Mouse (Mus musculus) megakaryocyte progenitor cell, adult 5-6 weeks (primary cell): ENCODE data around the gene Alox12b. TPM values are rescaled to one million over a fixed set of nuclear protein-coding genes. Genes with fewer than 3 reads are reported as not detected.

Experiments
- ATAC-seq: replicated peaks from 2 replicates; pipeline ENCODE4 v1.8.0; 2016; ENCODE audit warnings: mild to moderate bottlenecking, moderate TSS enrichment, inconsistent platforms; ENCODE audit not compliant: poor library complexity
- total RNA-seq, 2 experiments: library from RNA; stranded (forward) in 1 of 2; stranded (reverse) in 1 of 2; fragments of 157-497, 149-512 nt in 1 of 2; fragments of 200-1000 nt in 1 of 2; gene quantifications; 2 replicates each; pipeline versions ENCODE4 v1.2.3 to v1.2.4; 2015 to 2017

Gene Alox12b
- total RNA-seq, 2 experiments from 2014 or later: not detected

DNA sequence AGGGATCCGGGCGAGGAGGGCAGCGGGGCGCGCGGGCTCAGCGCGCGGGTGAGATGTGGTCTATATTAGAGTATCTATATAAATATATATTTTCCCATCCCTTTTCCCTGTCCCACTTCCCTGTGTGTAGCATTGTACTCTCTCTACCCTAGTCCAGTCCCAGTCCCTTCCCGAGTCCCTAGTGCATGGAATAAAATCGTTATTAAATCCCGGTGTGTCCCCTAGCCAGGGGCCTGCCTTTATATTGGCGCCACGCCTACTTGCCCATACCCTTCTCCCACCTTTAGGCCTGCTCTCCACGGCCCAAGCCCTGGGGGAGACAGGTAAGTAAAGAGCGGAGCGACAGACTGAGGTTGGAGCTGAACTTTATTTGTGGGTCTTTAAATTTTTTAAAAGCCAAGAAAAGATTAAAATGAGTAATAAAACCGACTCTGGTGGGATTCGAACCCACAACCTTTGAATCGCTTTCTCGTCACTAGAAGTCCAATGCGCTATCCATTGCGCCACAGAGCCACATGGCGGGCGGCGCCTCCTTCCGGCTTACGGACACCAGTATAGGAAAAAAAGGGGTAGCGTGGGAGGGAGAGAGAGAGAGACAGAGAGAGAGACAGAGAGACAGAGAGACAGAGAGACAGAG lies 33.6 kb upstream of the Alox12b start:
- peak; percentile 26 for ATAC-seq

DNA sequence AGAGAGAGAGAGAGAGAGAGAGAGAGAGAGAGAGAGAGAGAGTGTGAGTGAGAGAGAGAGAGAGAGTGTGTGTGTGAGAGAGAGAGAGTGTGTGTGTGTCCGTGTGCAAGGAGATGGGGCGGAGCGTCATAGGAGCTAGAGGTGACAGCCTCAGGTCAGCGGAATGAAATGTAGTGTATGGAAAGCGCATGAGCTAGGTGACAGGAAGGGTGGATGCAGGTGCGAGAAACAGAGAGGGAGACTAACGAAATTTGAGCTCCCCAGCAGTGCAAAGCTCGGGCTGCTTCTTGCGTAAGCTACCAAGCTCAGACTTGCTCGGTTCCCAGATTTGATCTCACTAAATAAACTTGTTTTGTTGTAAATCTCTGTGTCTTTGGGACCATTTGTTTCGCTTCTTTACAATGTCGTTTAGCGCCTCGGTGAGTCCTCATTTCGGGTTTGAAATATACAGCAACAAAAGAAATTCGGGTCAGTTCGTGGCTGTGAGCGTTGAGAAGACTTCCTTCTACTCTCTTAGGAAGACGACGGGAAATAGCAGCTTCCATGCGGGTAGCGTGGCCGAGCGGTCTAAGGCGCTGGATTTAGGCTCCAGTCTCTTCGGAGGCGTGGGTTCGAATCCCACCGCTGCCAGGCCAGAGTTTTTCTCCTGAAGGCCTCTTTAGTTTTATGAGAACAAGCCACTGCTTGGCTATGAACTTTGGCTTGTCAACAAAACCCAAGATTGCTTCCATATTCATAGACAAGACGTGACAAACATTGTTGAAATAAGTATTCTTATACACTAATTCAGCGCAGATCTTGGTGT lies 32.9 kb upstream of the Alox12b start:
- peak; percentile 44 for ATAC-seq

DNA sequence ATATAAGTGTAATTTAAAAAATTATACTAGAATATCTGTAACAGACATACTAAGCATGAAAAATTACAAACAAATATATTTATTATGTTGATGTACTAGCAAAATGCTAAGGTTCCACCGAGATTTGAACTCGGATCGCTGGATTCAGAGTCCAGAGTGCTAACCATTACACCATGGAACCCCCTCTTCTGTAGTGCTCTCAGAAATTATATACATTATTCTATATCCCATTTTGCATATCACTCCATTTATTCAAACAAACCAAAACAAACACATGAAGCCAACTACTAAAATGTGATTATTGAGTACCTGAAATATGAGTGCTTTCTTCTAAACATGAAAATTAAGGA lies 32.3 kb upstream of the Alox12b start:
- peak; percentile 4 for ATAC-seq

DNA sequence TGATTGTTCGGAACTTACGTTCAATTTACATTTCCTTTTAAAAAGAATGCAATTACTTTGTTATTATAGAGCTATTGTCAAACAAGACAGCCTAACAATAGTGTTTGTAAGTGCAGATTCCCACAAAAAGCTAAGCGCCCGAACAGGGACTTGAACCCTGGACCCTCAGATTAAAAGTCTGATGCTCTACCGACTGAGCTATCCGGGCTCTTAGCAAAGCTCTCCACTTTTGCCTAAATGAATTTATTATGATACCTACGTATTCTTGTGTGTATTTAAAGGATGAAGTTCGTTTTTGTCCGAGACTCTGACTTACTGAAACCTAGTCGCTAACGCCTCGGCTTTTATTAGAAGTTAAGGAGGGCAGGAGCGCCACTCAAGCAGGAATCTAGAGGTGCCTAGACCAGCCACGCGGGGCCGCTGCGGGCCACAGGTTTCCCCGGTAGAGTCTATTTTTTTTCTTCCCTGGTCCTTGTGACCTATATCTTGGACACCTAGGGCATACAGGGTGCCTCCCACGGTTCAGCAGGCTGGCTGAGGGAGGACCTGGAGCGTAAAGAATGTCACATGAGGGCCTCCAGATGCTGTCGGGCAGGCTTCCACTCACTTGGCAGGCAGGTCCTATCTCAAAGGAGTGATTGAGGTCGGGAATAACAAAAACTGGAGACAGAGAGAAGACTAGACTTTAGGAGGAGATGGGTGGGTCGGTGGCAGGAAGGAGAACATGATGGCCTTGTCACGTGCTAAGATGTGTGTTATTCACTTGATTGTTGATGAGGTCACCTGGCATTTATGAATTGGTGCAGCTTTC lies 31.5 kb upstream of the Alox12b start:
- ATAC-seq: peak; percentile 40

DNA sequence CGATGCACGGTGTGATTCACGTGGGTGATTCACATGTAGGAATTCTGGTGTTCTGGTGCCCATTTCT lies 31.1 kb upstream of the Alox12b start, which contains the start of gene Aloxe3:
TSS of gene Aloxe3 (plus strand) at position 45 of the 67 bp plus-strand sequence.
- no peak for ATAC-seq

DNA sequence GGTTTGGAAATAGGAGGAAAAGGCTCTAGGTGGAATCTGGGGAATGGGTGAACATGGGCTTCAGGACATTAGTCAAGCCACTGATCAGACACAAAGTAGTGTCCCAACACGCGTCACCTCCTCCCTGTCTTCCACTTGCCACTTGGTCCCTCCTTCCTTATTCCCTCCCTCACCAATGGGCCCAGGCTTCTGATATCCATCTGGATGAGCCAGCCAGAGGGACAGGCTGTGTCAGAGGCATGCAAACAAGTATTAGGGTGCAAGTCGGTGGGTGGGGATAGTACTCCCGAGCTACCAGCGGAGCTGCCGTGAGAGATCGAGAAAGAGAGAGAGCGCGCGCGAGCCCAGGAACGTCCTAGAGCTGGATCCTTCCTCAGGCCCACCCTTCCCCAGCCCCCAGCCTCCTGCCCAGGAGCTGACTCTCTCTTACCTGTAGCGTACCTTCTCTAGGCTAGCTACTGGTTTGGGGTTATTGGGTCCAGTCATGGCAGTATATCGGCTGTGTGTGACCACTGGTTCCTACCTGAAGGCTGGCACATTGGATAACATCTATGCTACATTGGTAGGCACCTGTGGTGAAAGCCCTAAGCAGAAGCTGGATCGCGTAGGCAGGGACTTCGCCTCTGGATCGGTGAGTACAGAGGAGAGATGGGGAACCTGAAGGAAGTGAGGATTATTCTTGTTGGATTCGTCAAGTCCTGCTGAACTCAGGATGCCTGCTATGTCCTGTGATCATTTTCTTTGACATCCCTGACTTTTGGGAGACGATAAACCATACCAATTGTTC lies 30.7 kb upstream of the Alox12b start:
- ATAC-seq: no peak

DNA sequence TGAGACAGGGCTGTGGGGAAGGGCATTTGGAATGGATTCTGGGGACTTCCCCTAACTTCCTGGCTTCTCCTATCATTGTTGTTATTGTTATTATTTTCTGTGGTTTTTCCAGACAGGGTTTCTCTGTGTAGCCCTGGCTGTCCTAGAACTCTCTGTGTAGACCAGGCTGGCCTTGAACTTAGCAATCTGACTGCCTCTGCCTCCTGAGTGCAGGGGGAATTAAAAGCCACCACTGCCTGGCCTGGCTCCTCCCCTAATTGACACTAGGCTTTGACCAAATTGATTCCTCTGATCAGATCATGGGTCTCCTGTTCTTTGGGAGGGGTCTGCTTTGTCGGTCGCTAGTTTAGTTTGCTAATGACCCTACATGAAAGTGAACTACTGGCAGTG lies 30.1 kb upstream of the Alox12b start:
- no peak for ATAC-seq

DNA sequence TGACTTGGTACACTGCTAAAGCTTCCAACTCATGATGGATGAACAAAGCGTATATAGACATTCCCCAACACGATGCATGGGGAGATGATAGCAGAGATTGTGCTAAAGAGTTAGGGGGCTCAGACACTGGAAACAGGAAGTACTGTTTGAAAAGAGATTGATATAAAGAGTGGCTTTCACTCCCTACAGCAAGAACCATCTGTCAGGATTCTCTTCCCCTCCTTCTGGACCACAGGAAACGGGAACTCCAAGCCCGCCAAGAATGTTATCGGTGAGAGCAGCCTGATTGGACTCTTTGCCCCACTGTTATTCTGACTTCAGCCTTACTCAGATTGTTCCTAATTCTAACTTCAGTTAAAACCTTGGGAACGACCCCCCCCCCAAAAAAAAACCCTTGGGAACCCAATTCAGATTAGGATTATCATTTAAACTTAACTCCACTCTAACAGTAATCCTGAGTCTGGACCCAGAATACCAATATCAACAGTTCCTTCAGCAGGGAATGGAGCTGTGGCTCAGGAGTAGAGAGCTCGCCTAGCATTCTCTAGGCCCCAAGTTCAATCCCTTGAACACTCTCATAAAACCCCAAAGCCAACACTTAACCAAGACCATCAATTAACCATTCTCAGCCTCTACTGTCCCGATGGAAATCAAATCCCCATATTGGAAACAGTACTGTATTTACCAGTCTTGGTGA lies 28.2 kb upstream of the Alox12b start:
- no peak for ATAC-seq

DNA sequence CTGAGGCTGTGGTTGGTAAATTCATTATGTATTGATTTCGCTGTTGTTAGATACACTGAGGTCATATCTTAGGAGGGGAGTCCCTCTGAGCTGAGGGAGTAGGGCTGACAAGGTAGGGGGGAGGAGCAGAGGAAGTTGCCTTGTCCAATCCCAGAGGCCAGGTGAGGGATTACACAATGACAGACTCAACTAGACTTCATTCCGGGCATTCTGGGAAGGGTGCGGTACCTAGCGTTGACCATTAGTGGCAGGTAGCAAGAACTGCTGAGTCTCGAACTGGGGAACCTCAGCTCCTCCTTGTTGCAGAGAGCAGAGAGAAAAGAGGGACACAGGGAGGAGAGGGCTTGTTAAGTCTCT lies 23.2 kb upstream of the Alox12b start:
- ATAC-seq: peak; percentile 6; the same call in 1 of the 2 replicates

DNA sequence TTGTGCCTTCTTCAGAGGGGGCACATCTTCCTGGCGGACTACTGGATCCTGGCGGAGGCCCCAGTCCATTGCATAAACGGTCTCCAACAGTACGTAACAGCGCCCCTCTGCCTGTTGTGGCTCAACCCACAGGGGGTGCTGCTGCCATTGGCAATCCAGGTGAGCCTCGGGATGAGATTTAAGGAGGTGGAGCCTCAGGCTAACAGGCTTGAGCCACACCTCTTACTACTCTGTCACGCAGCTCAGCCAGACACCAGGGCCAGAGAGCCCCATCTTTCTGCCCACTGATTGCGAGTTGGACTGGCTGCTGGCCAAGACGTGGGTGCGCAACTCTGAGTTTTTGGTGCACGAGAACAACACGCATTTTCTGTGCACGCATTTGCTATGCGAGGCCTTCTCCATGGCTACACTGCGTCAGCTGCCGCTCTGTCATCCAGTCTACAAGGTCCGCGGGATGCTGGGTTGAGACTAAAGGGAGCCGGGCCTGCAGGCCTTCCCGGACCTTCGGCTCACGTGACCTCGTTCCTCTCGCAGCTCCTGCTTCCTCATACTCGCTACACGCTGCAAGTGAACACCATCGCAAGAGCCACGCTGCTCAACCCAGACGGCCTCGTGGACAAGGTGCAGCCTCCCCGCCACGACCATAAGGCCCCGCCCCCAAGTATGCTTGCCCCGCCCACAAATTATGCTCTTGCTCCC lies 22.7 kb upstream of the Alox12b start:
- ATAC-seq: peak; percentile 87

DNA sequence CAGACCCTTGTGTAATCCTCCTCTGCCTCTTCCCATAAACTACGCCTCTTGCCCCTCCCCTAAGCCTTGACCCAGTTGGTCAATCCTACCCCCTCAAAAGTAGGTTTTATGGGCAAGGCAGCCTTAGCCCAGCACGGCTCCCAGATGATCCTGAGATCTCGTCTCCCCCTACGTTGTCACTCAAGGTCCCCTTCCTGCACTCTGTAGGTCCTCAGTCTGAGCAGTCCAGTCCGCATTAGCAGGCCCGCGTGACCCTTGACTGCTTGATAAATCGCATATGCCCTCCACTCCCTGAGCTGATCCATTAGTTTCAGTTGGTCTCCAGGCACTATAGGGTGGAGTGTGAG lies 22.2 kb upstream of the Alox12b start:
- ATAC-seq: no peak

DNA sequence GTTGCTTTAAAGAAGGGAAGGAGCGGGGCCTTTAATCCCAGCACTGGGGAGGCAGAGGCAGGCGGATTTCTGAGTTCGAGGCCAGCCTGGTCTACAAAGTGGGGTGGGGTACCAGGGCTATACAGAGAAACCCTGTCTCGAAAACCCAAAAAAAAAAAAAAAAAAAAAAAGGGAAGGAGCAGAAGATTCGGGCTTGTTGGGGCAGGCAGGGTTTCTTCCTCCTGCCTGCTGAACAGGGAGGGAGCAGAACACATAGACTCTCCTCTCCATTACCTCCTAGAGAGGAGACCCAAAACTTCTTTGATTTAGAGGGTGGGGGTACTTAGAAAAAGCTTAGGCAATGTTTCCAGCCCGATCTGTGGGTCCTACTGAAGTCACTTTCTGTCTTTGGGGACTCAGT lies 21.4 kb upstream of the Alox12b start:
- ATAC-seq: no peak

DNA sequence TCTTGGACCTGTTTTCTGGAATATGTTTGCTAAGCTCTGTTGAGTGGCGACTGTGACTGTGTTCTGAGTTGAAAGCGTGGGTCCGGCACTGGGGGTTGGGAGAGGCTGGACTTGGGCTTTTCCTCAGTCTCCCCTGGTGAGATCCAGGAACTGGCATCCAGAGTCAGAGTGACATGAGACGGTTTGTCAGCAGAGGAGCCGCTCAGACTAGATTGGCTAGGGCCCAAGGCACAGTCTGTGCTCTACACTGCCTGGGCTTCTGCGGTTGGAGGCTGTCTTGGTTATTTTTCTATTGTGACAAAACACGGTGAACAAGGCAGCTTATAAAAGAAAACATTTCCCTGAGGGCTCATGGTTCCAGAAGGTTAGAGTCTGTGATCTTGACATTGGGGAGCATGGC lies 9.2 kb upstream of the Alox12b start:
- no peak for ATAC-seq

DNA sequence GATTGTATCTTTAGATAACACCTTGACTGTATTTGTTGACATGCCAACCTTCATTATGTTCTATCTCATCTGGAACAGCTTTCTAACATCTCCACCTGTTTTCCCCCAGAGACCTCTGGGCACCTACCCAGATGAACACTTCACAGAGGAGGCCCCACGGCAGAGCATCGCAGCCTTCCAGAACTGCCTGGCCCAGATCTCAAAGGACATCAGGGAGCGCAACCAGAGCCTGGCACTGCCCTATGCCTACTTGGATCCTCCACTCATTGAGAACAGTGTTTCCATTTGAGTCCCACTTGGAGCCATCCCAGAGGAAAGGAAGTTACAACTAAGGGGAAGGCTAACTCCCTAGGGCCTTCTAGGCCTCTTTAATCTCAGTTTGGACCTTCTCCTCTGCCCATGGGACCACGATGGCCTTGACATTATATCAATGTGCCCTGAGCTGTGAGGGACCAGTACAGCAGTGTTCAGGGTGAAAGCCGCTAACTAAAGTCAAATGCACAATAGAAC lies 8.3 kb upstream of the Alox12b start:
- ATAC-seq: no peak

DNA sequence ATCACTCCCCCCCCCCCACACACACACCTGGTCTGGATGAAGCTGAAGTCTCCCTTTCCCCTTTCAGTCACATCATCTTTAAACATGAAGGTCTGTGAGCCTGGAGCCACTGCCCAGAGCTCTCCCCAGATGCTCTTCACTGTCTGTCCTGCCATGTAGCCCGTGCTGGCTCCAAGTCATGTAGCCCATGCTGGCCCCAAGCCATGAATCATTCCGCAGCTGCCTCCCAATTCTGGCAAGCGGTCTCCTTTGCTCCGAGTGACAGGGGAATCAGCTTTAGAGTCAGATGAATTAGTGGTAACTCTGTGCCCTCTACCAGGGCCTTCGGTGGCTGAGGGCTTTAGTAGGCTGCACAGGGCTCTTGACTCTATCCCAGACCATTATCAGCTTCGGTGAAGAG lies 7.1 kb upstream of the Alox12b start:
- no peak for ATAC-seq

DNA sequence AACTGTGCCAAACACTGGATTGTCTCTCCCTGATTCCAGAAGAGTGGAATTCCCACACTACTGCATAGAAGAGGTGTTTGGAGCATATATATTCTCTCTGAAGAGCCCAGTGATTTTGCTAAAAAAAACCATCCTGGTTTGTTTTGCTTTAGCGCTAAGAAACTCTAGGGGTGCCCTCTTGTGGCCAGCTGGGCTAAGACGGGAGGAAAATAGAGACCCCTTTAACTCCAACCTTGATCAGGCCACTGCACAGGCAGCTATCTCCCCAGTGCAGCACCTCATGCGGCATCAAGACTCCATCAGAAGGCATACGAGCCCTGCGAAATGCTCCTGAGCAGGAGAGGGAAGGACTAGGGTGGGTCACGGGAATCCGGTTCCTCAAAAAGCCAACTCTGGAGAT lies 6.3 kb upstream of the Alox12b start:
- peak; percentile 94 for ATAC-seq

DNA sequence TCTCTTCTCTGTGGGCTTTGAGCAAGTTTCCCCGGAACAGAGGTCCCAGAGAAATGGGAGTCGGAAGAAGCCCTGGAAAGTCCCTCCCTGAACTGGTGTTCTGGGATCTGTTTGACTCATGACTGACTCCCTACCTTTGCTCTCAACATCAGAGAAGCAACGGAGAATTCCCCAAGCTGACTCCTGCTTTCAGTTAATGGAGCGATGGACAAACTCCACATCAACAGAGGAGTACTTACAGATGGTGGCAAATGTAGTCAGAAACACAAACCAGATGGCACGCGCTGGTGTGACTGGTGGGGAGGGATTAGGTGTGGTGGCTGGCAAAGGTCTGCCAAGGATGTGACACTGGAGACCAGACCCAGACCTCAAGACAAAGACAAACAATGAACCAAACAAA lies 5.8 kb upstream of the Alox12b start:
- ATAC-seq: no peak

DNA sequence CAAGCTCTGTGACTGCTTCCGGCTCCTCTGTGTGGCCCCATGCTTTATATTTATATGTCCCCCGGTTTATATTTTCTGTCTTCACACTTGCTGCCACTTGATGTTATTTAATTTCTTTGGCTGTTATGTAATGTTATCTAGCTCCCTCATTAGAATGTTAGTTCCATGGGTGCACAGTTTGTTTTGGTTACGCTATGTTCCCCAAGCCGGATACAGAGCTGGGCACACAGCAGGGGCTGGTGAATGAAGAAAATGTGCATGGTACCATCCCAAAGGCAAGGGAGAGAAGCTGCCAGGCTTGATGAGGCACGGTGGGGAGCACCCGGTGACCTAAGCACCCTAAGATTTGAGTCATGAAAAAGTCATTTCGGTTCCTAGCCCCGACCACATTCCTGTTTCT lies 3.0 kb upstream of the Alox12b start:
- no peak for ATAC-seq

DNA sequence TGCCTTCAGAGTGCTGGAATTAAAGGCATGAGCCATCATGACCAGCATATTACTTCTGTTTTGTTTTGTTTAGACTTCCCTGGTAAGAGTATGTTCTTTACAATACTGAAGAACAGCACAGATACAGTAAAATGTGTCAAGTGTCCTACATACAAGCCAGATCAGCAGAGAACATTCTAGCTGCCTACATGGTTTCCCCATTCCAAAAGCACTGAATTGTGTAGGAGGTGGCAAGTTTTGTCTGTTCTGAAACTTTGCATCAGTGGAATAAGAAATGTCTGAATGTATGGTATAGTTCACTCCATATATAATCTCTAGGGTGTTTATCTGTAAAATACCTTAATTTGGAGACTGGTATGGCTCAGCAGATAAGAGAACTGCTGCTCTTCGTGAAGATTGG lies 1.4 kb upstream of the Alox12b start:
- ATAC-seq: peak; percentile 46; the same call in 1 of the 2 replicates

DNA sequence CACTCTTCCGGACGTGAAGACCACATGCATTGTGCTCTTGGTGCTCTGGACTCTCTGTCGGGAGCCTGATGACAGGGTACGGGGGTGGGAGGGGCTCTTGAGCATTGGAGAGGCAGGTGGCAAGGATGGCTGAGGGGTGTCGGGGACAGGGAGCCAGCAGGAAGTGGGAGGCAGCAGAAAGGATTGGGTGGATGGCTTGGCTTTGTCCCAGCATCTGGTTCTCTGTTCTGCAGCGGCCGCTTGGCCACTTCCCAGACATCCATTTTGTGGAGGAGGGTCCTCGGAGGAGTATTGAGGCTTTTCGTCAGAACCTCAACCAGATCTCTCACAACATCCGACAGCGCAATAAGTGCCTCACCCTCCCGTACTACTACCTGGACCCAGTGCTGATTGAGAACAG lies 12.5 kb downstream of the Alox12b start:
- ATAC-seq: no peak
